Mouse (Mus musculus): ENCODE data around the gene Npepps.
"Not testable (repeated sequence)": the region's sequence is repeated elsewhere in the genome, so short reads cannot be mapped to it uniquely, and the experiment has no call there.

Gene Npepps

DNA sequence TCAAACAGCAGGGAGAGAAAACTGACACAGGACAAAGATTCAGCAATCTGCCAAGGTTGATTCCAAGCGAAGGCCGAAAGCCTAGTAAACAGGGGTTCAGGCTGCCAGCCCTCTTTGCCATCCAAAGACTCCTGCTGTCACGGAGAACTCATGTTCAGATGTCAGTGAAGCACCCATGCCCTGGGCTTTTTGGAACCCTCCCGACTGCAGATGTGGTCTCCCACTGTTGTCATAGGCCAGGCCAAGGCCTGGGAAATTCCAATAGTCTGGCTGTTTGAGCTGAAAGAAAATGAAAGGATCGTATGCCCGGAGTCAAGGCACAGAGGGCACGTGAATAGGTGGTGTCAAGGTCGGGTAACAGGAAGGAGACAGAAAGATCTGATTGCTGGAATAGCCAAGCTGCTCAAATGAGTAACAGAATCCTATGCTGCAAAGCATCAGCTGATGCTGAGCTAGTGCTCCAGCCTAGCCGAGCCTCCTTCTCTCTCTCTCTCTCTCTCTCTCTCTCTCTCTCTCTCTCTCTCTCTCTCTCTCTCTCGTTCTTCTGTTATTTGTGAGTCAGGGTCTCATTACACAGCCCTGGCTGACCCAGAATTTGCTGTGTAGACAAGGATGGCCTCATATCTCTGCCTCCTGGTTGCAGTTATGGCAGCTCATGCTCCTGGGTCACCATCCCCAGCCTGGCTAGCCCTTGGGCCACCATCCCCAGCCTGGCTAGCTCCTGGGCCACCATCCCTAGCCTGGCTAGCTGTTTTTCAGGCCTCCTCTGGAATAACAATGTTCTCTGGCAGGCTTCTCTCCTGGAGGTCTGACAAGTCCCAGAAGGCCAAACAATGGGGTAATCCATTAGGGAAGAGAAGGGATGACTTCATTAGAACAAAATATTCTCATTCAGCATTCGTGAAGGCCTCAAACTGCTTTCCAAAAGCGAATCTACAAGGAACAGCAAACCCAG lies 9.1 kb upstream of the Npepps start:
- no peak for DNase-seq

DNA sequence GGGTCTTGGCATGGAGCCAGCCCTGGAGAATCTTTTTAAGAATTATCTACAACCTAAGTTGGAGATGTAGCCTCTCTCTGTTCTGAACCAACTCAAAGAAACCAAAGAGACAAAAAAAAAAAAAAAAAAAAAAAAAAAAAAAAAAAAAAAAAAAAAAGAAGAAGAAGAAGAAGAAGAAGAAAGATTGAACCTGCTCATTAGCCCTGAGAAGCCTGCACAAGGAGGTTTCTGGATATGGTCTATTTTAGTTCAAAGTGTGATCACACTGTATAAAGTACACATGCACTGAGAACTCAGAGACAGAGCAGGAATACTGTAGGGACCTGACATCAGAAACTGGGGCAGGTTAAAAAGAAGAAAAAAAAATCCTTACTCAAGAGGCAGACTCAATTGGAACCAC lies 7.2 kb upstream of the Npepps start:
- DNase-seq, result no peak

DNA sequence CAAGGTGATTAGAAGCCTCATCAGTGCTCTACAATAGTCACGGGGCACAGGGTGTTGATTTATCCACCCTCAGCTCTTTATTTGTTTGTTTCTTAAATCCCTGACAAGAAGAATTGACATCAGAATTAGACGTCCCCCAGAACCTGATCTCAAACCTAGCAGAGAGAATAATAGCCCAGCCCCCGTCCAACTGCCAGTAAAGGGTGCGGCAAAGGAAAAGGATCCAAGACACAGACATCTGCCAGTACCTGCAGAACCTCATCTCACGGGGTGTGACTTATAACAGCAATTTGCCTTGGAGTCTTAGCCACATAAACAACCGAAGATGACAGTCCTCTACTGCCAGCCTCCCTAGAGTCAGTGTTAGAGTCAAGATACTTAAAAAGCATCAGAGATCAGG lies 6.5 kb upstream of the Npepps start:
- DNase-seq, result no peak

DNA sequence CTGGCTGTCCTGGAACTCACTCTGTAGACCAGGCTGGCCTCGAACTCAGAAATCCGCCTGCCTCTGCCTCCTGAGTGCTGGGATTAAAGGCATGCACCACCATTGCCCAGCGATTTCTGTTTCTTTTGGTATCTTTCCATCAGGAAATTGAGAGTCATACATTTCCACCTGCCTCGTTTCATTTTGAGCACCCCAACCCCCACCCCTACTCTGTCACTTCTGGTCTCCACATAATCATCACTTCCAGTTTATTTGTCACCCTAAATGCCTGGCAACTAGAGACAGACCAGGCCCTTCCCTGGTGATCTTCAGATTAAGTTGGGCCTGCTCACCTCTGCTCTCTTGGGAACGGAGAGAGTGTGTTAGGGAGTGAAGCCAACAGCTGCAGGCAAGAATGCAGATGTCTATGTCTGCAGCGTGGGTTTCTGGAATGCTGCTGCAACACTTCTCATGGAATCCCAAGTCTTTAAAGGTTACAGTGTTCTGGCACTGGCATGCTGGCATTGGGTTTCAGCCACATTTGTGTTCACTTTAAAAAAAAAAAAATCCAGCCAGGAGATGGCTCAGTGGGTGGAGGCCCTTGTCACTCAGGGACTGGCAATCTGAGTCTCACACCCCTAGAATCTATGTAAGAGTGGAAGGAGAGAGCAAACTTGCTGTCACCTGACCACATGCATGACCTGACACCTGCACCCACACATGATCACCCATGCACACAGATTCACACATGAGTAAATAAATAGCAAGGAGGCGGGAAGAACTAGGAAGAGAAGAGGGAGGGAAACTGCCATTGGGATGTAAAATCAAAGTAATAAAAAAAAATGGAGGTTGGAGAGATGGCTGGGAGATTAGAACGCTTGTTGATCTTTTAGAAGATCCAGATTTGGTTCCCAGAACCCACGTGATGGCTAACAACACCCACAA lies 5.7 kb upstream of the Npepps start:
- no peak for DNase-seq

DNA sequence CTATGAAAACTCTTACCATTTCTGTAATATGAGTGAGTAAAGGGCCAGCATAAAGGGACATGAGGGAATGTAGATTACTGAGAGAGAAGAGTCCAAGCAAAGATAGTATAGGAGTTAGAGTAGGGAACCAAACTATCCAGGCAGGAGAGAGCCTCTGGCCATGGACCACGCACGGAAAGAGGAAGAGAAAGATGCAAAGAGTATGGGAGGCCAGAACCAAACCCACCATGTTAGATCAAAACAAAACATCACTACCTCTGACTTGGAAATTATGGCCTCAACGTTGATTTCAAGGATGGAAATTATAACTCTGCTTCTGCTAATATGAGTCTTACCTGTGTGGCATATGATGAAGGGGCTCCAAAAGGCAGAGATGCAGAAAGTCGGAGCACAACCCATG lies 4.4 kb upstream of the Npepps start:
- no peak for DNase-seq

DNA sequence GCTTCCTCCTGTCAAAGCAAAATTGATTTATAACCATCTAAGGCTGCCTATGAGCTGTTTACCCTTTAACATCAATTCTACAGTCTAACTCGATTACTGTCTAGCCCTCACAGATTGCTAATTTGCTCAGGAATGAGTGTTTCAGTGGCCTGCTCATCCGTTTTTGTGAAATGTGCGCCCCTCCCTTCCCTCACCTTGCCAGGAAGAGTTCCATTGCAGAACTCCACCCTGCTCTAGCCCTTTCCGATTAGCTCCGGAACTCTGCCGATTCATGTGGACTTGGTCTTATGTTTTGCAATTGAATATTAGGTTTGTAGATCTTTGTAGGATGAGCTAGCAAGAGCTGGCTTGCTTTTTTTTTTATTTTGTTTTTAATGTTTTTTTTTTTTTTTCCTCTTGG lies 1.7 kb upstream of the Npepps start:
- no peak for DNase-seq

DNA sequence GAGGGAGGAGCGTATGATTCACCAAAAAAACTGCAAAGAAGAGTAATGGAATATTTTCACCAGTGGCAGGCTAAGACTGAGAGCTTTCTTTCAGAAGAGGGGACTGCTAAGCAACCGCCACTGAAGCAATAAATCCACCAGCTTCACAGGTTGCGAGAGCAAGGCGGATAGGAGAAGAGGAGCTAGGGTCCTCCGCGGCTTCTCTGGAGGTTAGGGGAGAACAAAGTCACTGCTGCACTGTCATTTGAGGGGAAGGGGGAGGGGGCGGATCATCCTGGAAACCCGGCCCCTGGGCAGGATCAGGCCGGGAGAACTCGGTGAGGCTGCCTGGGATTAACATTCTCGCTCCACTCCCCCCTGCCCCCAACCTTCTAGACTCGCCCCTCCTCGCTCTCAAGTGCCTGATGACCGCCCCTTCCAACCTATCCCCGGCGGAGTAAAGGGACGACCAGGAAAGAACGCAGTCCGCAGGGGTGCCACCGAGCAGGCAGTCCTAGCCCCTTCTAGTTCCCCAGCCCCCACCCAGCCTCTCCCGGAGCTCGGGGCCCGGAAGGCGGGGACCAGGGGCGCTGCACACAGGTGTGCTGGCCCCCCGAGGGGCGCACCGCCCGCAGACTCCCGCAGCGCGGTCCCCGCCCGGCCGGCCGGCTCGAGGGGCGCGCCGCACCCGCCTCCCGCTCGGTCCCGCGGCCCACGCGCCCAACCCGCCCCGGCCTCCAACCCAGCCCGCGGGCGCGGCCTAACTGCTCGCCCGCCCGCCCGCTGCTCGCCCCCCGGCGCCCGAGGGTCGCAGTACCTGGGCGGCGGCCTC lies 828 bp downstream of the Npepps start:
- DNase-seq, result peak; percentile 44

DNA sequence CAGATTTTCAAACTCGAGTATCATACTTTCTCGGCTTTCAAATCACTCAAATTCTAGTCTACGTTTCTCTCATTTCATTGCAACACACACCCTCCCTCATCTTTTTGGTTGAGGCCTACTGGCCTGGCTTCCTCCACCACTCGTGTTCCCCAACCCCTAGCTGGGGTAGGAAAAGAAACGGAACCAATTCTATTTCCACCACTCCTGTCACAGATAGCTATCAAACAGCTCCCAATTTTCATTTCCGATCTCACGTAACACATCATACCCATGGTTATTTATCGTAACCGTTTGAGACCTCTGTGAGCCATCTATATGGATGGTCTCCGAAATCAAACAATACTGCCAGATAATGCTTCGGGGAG lies 1.4 kb downstream of the Npepps start:
- DNase-seq, result no peak

DNA sequence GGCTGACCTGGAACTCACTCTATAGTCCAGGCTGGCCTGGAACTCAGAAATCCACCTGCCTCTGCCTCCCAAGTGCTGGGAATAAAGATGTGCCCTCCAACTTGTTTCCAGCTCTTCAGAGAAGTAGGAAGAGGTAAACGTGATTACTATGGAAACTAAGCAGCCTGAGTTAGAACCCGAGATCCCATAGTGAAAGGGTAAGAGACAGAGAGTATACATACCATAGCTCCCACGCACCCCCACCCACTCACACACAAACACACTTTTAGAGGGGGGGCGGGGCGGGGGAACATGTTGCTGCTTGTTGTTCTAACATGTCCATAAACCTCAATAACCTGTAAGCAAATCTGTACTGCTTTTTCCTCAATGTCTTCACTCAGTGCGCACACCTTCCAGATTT lies 2.0 kb downstream of the Npepps start:
- DNase-seq, result no peak

DNA sequence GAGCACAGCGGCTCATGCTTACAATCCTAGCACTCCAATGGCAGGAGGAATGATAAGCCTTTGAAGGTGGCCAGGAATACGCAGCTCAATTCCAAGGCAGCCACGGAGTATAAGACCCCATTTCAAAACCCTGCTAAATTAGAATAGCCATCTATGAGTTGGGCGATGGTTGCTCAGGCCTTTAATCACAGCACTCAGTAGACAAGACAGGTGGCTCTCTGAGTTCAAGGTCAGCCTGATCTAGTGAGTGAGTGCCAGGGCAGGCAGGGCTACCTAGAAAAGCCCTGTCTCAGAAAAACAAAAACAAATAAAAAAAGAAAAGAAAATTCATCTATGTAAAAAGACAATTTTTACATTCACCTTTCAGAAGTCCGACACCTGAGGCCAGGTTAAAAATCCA lies 3.3 kb downstream of the Npepps start:
- no peak for DNase-seq

DNA sequence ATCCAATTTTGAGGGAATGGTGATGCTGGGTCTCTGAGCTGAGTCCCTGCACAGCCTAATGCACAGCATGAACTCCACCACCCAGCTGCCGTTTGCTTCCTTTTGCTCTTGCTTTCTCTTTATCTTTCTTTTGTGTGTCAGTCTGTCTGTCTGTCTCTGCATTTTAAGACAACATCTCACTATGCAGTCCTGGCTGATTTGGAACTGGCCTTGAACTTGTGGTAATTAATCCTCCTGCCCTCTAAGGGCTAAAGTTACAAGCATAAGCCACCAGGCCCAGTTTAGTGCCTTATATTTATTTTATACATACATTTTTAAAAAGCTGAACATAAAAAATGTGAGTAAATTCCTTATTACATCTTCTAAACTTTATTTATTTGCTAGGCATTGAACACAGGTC lies 4.4 kb downstream of the Npepps start:
- DNase-seq, result no peak

DNA sequence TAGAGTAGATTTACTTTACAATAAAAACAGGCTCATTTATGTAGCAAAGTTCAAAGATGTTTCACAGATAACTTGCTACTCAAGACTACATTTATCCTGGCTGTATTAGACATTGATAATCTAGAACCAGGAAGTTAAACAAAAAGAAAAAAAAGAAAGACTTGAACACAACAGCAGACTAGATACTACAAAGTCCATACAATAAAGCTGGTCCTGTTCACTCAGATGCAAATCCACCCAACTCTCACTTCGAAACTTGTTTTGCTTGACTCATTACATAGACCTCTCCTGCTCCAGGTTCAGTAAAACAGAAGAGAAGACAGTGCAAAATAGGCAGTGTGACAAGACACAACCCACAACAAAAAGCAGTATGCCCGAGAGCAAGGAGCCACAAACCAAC lies 5.1 kb downstream of the Npepps start:
- no peak for DNase-seq

DNA sequence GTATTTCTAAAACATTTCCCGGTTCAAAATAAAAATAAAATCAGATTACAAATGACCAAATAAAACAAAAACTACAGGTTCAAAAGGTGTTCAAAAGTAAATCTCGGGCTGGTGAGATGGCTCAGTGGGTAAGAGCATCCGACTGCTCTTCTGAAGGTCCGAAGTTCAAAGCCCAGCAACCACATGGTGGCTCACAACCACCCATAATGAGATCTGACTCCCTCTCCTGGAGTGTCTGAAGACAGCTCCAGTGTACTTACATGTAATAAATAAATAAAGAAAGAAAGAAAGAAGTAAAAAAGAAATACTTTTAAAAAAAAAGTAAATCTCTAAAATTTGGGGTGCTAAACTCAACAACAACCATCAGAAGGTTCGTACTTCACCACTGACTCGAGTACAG lies 5.5 kb downstream of the Npepps start:
- DNase-seq, result not testable (repeated sequence)

DNA sequence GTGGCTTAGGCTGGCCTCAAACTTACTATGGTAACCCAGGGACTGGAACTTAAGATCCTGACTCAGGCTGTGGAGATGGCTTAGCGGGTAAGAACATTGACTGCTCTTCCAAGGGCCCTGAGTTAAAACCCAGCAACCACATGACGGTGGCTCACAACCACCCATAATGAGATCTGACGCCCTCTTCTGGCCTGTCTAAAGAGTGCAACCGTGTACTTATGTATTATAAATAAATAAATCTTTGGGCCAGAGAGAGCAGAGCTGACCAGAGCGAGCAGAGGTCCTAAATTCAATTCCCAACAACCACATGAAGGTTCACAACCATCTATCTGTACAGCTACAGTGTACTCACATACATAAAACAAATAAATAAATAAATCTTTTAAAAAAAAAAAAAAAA lies 6.8 kb downstream of the Npepps start:
- DNase-seq, result no peak

DNA sequence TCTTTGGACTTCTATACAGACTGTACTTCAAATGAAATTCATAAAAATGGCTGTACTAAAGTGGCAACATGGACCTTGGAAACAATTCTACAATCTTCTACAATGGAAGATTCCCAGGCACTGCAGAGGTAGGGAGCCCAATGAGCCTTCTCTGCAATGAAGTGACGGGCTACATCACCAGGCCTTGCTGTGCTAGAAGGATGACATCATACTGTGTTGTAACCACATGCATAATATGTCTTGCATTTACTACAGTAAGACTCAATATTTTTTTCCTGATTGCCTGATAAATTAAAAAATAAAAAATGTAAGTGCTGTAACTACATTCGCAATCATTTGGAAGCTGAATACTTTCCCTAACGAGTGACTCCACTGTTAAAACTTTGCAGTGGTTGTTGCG lies 7.6 kb downstream of the Npepps start:
- no peak for DNase-seq

DNA sequence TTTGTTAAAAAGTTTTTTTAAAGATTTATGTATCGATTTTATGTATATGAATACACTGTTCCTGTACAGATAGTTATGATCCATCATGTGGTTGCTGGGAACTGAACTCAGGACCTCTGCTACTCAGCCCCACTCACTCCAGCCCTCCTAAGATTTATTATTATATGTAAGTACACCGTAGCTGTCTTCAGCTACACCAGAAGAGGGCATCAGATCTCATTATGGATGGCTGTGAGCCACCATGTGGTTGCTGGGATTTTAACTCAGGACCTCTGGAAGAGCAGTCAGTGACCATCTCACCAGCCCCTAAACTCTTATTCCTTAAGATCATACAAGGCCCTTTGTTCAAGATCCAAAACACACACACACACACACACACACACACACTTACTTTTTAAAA lies 10.4 kb downstream of the Npepps start:
- DNase-seq, result not testable (repeated sequence)

DNA sequence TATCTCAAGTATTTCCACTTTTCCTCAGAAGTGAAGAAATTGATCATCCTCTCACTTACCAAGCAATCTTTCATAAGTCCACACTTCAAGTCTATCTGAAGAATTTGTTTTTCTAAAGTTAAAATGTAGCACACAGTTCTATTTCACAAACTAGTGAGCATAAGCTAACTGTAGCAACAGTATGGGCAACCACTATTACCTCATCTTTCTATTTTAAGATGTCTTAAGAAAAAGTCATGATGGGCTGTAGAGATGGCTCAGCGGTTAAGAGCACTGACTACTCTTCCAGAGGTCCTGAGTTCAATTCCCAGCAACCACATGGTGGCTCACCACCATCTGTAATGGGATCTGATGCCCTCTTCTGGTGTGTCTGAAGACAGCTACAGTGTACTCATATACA lies 13.9 kb downstream of the Npepps start:
- DNase-seq, result not testable (repeated sequence)

DNA sequence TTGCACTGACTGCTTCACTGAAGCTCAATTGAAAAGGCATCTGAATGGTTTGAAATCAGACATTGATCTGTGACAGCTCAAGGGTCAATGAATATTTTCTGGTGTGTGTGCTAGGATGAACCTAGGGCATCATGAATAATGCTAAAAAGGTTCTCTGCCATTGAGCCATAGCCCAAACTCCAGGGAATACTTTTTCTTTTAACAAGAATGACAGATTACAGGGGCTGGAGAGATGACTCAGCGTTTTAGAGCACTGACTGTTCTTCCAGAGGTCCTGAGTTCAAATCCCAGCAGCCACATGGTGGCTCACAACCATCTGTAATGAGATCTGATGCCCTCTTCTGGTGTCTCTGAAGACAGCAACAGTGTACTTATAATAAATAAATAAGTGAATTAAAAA lies 30.8 kb downstream of the Npepps start:
- not testable (repeated sequence) for DNase-seq

DNA sequence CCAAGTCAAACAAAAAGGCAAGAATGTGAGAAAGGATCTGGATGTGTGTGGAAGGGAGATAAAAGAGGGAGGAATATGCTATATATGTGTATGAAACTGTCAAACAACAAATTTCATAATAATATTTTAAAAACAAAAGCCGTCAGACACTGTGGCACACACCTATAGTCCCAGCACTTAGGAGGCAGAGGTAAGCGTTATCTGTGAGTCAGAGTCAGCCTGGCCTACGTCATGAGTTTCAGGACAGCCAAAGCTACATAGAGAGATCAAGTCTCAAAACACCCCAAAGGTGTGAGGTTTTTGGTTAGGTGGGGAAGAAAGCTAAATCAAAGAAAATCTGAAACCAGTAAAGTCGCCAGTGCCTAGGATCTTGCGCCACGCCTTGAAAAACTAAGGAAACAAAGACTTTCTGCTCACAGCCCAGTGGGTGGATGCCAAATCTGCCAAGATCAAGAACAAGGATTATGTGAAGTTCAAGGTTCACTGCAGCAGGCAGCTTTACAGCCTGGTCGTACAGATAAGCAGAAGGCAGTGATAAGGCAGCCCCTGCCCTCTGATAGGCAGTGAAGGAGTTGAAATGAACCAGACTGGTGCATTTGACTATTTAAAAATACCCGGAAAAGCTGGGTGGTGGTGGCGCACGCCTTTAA lies 33.8 kb downstream of the Npepps start:
- no peak for DNase-seq

DNA sequence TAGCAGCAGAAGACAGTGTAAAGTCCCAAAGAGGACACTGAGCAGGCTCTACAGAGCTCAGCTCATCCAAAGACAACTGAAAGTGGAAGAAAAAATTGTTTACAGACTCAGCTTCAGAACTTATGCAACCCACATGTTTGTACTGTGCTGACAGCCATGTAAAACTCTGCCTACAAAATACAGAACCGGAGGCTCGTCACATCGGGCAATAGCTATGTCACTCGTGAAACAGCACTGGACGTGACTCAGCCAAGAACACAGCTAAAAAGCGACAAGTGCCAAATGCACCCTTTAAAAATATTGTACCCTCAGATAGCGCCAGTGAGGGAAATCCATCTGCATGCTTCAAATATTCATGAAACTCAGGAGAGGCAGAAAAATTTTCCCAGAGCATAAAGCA lies 39.1 kb downstream of the Npepps start:
- DNase-seq, result no peak

DNA sequence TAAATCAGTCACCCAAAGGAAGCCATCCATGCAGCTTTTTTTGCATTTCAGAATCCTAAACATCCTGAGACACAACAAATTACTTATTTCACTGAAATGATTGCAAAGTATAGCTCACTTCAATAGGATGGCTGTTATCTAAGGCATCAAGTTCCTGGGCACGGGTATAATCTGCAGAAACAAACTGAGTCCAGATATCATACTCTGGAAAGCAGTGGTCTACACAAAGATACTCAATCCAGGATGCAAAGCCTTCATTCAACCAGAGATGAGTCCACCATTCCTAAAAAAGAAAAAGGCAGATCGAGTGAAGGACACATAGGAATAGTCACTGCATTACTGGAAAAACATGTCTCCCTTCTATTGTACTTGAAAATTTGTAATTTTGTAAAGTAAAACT lies 42.5 kb downstream of the Npepps start:
- no peak for DNase-seq

DNA sequence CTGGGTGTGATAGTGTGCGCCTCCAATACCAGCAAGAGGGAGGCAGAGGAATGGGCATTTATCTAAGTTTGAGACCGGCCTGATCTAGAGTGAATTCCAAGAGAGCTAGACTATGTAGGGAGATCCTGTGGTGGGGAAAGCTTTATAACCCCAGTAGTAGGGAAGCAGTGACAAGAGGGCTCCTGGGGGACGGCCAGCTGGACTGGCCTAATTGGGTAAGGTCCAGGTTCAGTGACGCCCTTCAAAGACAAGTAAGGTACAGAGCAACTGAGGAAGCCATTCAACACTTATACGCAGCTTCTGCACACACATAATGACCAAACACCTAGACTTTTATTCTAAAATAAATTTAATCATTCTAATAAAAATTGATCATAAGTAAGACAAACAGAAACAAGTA lies 48.0 kb downstream of the Npepps start:
- peak; percentile 35 for DNase-seq

DNA sequence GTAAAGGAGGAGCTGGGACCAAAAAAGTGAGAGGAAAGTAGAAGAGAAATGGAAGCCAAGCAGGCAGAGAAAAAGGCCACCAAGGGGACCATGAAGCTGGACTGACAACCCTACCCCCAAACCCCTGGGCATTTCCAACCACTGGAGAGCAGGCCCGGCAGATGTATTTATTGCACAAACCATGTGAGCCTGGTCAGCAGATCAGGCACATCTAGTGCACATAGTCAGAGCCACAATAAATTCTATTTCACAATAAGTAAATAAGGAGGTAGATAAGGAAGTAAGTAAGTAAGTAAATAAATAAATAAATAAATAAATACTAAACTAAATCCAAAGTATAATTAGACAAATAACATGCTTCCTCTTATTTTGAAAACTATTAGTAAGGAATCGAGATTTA lies 51.0 kb downstream of the Npepps start:
- DNase-seq, result no peak
